Mouse (Mus musculus) neural tube, embryonic 14.5 days (tissue): Measurements from ENCODE around the gene Zfp365. TPM values are rescaled to one million over a fixed set of nuclear protein-coding genes. Genes with fewer than 3 reads are reported as not detected.

Experiments used
- ATAC-seq: fragments of 200-750 bp; cut with Nextera tagmentation; 2 replicates; pipeline ENCODE4 v1.8.0; 2017; ENCODE audit warnings: low read depth, mild to moderate bottlenecking, moderate TSS enrichment, moderate library complexity
- H3K27ac ChIP-seq: fragments of 300-500 bp; sonication (generic); 2 replicates; pipeline ENCODE4 v1.5.1; 2014; ENCODE audit warnings: low read depth, mild to moderate bottlenecking, control low read depth, low read length, moderate library complexity, mixed read lengths
- H3K27me3 ChIP-seq: fragments of 300-500 bp; sonication (generic); 2 replicates; pipeline ENCODE4 v1.6.1; 2014; ENCODE audit warnings: low read length; ENCODE audit not compliant: control insufficient read depth, insufficient read depth
- H3K36me3 ChIP-seq: fragments of 300-500 bp; sonication (generic); 2 replicates; pipeline ENCODE4 v1.6.1; 2014; ENCODE audit warnings: low read length, mixed read lengths; ENCODE audit not compliant: control insufficient read depth, insufficient read depth
- H3K4me1 ChIP-seq: fragments of 300-500 bp; sonication (generic); 2 replicates; pipeline ENCODE4 v1.6.1; 2014; ENCODE audit warnings: low read length; ENCODE audit not compliant: control insufficient read depth, insufficient read depth
- H3K4me2 ChIP-seq: fragments of 300-500 bp; sonication (generic); 2 replicates; pipeline ENCODE4 v1.6.1; 2014; ENCODE audit warnings: mild to moderate bottlenecking, low read depth, low read length, control low read depth
- H3K4me3 ChIP-seq: fragments of 300-500 bp; sonication (generic); 2 replicates; pipeline ENCODE4 v1.5.1; 2014; ENCODE audit warnings: low read depth, low read length, control low read depth, mixed read lengths
- H3K9ac ChIP-seq: fragments of 300-500 bp; sonication (generic); replicated peaks from 2 replicates; pipeline ENCODE4 v1.6.1; 2014; ENCODE audit warnings: low read depth, mild to moderate bottlenecking, control low read depth, low read length, mixed read lengths
- H3K9me3 ChIP-seq: fragments of 300-500 bp; sonication (generic); 2 replicates; pipeline ENCODE4 v1.6.1; 2016; ENCODE audit warnings: low read length; ENCODE audit not compliant: control insufficient read depth
- WGBS: fragments of 180-500 bp; shearing (Covaris S2); extraction: QIAGEN DNeasy Blood & Tissue Kit; methylation state at CpG from one replicate; pipeline ENCODE4 v1.1.7; 2014; 5-methylcytosine and 5-hydroxymethylcytosine counted together
- polyA plus RNA-seq: library from polyadenylated mRNA; unstranded; fragments of >200 nt; fragmentation: Nextera tagmentation; extraction: Ambion mirVana; gene quantifications from 2 replicates; pipeline ENCODE4 v1.2.1, GENCODE M21; 2014

Gene Zfp365
- polyA plus RNA-seq: 3.7 and 4.4 TPM in 2 replicates

DNA sequence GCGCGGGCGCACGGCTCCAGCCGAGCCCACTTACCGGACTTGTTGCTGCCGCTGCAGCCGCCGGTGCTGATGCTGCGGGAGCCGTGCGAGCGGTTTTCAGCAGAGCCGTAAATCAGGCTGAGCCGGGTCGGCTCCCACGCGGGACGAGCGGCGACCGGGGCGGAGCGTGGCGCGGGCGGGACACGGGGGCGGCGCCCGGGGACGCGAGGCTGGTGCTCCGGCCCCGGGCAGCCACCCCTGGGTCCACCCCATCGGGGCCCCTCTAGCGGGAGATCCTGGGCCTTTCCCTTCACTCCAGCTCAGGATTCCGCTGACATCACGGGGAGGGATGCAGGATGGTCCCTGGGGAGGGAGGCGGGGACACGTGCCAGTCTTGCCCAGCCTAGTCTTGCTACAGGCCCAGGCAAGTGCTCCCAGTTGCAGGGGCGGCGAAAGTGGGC lies at the start of gene Zfp365:
Gene Zfp365, minus strand, starts transcription at position 326 of the 440 bp plus-strand sequence.
- H3K9me3 ChIP-seq: no peaks in the 10 kb centered on the region
- ATAC-seq: peak; percentile 96
- peak within 1 kb of the TSS; percentile 65 for H3K9ac ChIP-seq
- H3K27me3 ChIP-seq: peaks cover 2% of the 10 kb centered on the region; the same call in 1 of the 2 replicates
- H3K4me3 ChIP-seq: peak within 1 kb of the TSS; percentile 66
- H3K27ac ChIP-seq: no peak within 1 kb of the TSS
- peak within 1 kb of the TSS; percentile 88 for H3K4me2 ChIP-seq
- H3K36me3 ChIP-seq: no peaks in the 10 kb centered on the region
- H3K4me1 ChIP-seq: no peaks in the 10 kb centered on the region
- WGBS: under 1% methylated on average over 43 of the region's 43 CpGs

DNA sequence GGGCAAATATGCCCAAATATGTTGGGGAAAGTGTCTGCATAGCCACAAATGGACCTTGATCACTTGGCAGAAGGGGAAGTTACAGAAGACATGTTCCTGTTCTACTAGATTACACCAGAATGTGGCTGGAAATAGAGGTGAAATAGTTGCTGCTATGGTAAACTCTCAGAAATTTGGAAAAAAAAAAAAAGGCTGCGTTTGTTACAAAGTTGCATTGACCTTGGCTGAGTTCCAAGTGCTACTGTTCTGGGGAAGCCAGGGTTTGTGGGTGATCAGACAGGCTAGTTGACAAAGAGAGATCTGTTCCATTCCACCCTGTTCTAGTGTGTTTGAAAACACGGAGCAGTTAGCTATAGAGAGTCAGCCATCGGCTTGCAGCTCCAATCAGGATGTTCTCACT lies 47.5 kb upstream of the Zfp365 start:
- no peak overlapping the region for H3K9ac ChIP-seq
- no peaks in the 10 kb centered on the region for H3K27me3 ChIP-seq
- H3K27ac ChIP-seq: no peak overlapping the region
- H3K36me3 ChIP-seq: no peaks in the 10 kb centered on the region
- H3K4me1 ChIP-seq: no peaks in the 10 kb centered on the region
- no peak overlapping the region for H3K4me2 ChIP-seq
- ATAC-seq: no peak
- 46% methylated on average over 3 of the region's 3 CpGs for WGBS
- H3K9me3 ChIP-seq: no peaks in the 10 kb centered on the region
- H3K4me3 ChIP-seq: no peak overlapping the region

- H3K4me2 ChIP-seq: no peak overlapping the region
- no peak for ATAC-seq
- no peaks in the 10 kb centered on the region for H3K27me3 ChIP-seq
- H3K36me3 ChIP-seq: no peaks in the 10 kb centered on the region
- H3K9ac ChIP-seq: no peak overlapping the region
- no peak overlapping the region for H3K4me3 ChIP-seq
- no peaks in the 10 kb centered on the region for H3K4me1 ChIP-seq
- no peaks in the 10 kb centered on the region for H3K9me3 ChIP-seq
- H3K27ac ChIP-seq: no peak overlapping the region
- 94% methylated on average over 2 of the region's 2 CpGs for WGBS
These were observed 43.5 kb upstream of the Zfp365 start for GRCm38 (mm10) chr10:67955982-67956381.

GRCm38 (mm10) chr10:67951690-67952089 lies 39.2 kb upstream of the Zfp365 start:
- no peak for ATAC-seq
- no peak overlapping the region for H3K4me2 ChIP-seq
- 88% methylated on average over 4 of the region's 4 CpGs for WGBS

GRCm38 (mm10) chr10:67950059-67950748 lies 37.7 kb upstream of the Zfp365 start:
- Histone ChIP-seq H3K36me3 (no peaks in the 10 kb centered on the region), H3K4me3 (no peak overlapping the region), H3K27me3 (no peaks in the 10 kb centered on the region), H3K4me1 (no peaks in the 10 kb centered on the region), H3K9ac (no peak overlapping the region), H3K4me2 (no peak overlapping the region), H3K27ac (no peak overlapping the region), H3K9me3 (no peaks in the 10 kb centered on the region)
- ATAC-seq: no peak
- 83% methylated on average over 8 of the region's 8 CpGs for WGBS

More at GRCm38 (mm10) chr10:67951690-67952089, 39.2 kb upstream of the Zfp365 start:
- H3K9me3 ChIP-seq: no peaks in the 10 kb centered on the region
- H3K9ac ChIP-seq: no peak overlapping the region
- H3K36me3 ChIP-seq: no peaks in the 10 kb centered on the region
- no peaks in the 10 kb centered on the region for H3K4me1 ChIP-seq
- no peak overlapping the region for H3K27ac ChIP-seq
- no peaks in the 10 kb centered on the region for H3K27me3 ChIP-seq
- H3K4me3 ChIP-seq: no peak overlapping the region

DNA sequence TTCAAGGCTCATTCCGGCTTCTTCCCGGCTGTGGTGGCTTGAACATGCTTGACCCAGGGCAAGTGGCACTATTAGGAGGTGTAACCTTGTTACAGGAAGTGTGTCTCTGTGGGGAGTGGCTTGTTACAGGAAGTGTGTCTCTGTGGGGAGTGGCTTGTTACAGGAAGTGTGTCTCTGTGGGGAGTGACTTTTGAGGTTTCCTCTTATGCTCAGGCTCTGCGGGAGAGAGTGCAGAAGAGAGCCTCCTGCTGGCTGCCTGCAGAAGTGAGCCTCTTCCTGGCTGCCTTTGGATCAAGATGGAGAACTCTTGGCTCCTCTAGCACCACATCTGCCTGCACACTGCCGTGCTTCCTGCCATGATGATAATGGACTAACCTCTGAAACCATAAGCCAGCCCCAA lies 31.1 kb upstream of the Zfp365 start:
- no peak overlapping the region for H3K9ac ChIP-seq
- no peak for ATAC-seq
- no peaks in the 10 kb centered on the region for H3K36me3 ChIP-seq
- H3K4me3 ChIP-seq: no peak overlapping the region
- no peaks in the 10 kb centered on the region for H3K9me3 ChIP-seq
- 89% methylated on average over 4 of the region's 4 CpGs for WGBS
- no peaks in the 10 kb centered on the region for H3K27me3 ChIP-seq
- H3K27ac ChIP-seq: no peak overlapping the region
- no peak overlapping the region for H3K4me2 ChIP-seq
- H3K4me1 ChIP-seq: no peaks in the 10 kb centered on the region

DNA sequence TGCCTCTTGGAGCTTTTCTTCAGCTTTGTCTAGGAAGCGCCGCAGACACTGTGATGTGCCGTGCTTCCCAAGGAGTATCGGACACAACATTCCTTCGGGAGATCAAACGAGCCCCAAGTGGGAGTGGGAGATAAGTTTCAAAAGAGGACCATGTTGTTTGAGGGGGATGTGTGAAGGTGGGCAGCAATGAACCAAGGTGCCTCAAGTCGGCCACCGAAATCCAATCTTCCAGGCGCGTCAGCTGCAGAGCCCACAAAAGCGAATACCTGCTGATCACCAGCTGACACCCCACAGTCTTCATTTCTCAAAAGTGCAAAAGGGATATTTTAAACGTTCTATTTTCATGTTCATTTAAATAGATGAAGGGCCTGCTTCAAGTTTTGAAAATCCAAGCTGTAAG lies 27.1 kb upstream of the Zfp365 start:
- H3K9me3 ChIP-seq: no peaks in the 10 kb centered on the region
- 81% methylated on average over 12 of the region's 12 CpGs for WGBS

GRCm38 (mm10) chr10:67937775-67938174 lies 25.3 kb upstream of the Zfp365 start:
- Histone ChIP-seq H3K9ac (no peak overlapping the region), H3K4me2 (no peak overlapping the region), H3K4me1 (no peaks in the 10 kb centered on the region), H3K27ac (no peak overlapping the region), H3K36me3 (no peaks in the 10 kb centered on the region), H3K27me3 (no peaks in the 10 kb centered on the region), H3K4me3 (no peak overlapping the region), H3K9me3 (no peaks in the 10 kb centered on the region)
- WGBS: 90% methylated on average over 5 of the region's 5 CpGs
- no peak for ATAC-seq

More for the DNA sequence above, 27.1 kb upstream of the Zfp365 start:
- no peaks in the 10 kb centered on the region for H3K27me3 ChIP-seq
- H3K4me2 ChIP-seq: no peak overlapping the region
- no peak overlapping the region for H3K27ac ChIP-seq
- H3K4me3 ChIP-seq: no peak overlapping the region
- H3K9ac ChIP-seq: no peak overlapping the region
- no peak for ATAC-seq
- H3K4me1 ChIP-seq: no peaks in the 10 kb centered on the region
- no peaks in the 10 kb centered on the region for H3K36me3 ChIP-seq

- Histone ChIP-seq H3K4me3 (no peak overlapping the region), H3K9me3 (no peaks in the 10 kb centered on the region), H3K36me3 (no peaks in the 10 kb centered on the region), H3K4me1 (no peaks in the 10 kb centered on the region), H3K4me2 (no peak overlapping the region), H3K27me3 (no peaks in the 10 kb centered on the region), H3K9ac (no peak overlapping the region), H3K27ac (no peak overlapping the region)
- 75% methylated on average over 4 of the region's 4 CpGs for WGBS
- no peak for ATAC-seq
These were observed 24.5 kb upstream of the Zfp365 start for GRCm38 (mm10) chr10:67936944-67937343.
